In the genomic region with DNA sequence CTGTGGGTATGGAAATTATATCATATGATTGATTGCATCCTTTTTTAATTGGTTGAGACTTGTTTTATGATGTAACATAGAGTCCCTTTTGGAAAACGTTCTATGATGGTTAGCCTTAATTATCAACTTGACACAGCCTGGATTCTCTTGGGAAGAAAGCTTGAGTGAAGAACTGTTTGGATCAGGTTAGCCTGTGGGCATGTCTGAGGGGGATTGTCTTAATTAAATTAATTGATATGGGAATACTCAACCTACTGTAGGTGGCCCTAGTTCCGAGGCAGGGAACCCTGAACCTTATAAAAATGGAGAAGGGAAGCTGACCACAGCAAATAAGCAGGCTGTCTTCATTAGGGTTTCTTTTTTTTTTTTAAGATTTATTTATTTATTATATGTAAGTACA, we compare ENCODE assay signal across 38 mouse cellular contexts. TPM values are rescaled to one million over a fixed set of nuclear protein-coding genes. Genes with fewer than 3 reads are reported as not detected.
"Had no signal": no experiment of that assay in that cellular context is flagged by ENCODE, and none has a peak within 500 bp of the region (broad histone marks: within the 10 kb centered on the region; RNA-seq: fewer than 3 reads in every experiment).

No protein-coding gene starts in this region.

- H3K36me3 ChIP-seq: limb, embryonic 10.5 days; limb, embryonic 12.5 days; limb, embryonic 13.5 days; limb, embryonic 15.5 days; liver, embryonic 12.5 days; liver, embryonic 13.5 days; liver, embryonic 15.5 days; lung, embryonic 15.5 days; midbrain, embryonic 10.5 days; midbrain, embryonic 12.5 days; midbrain, embryonic 13.5 days; midbrain, embryonic 15.5 days; neural tube, embryonic 12.5 days had no signal

- ATAC-seq: liver, embryonic 12.5 days; liver, postnatal 0 days; lung, postnatal 0 days; midbrain, embryonic 13.5 days; midbrain, embryonic 15.5 days had no signal

- H3K4me2 ChIP-seq: limb, embryonic 12.5 days; limb, embryonic 13.5 days; limb, embryonic 15.5 days; liver, embryonic 11.5 days; liver, embryonic 12.5 days; liver, embryonic 13.5 days; liver, embryonic 15.5 days; lung, embryonic 14.5 days; lung, embryonic 15.5 days; midbrain, embryonic 12.5 days; midbrain, embryonic 13.5 days; midbrain, embryonic 15.5 days; neural tube, embryonic 12.5 days had no signal

- H3K27ac ChIP-seq: left cerebral cortex, adult 2 months; limb, embryonic 10.5 days; limb, embryonic 12.5 days; limb, embryonic 13.5 days; limb, embryonic 15.5 days; liver, embryonic 12.5 days; liver, embryonic 13.5 days; liver, embryonic 14.5 days; liver, embryonic 15.5 days; lung, embryonic 15.5 days; macrophage; midbrain, embryonic 10.5 days; midbrain, embryonic 12.5 days; midbrain, embryonic 13.5 days; midbrain, embryonic 15.5 days; neural tube, embryonic 12.5 days had no signal

- DNase-seq: left cerebral cortex, postnatal 4 days; liver; liver, embryonic 13.5 days; liver, postnatal 0 days; lung, adult 18-20 months; lung, adult 2 months; lung, embryonic 14.5 days; lung, postnatal 10 days; lung, postnatal 14 days; lung, postnatal 36 days; lung, postnatal 4 days; midbrain, embryonic 14.5 days had no signal

- H3K9me3 ChIP-seq: limb, embryonic 10.5 days; limb, embryonic 12.5 days; limb, embryonic 13.5 days; limb, embryonic 15.5 days; liver, embryonic 12.5 days; liver, embryonic 13.5 days; liver, embryonic 15.5 days; lung, embryonic 15.5 days; midbrain, embryonic 10.5 days; midbrain, embryonic 12.5 days; midbrain, embryonic 13.5 days; midbrain, embryonic 15.5 days; neural tube, embryonic 12.5 days had no signal

- H3K4me3 ChIP-seq: left cerebral cortex, adult 2 months; limb, embryonic 10.5 days; limb, embryonic 12.5 days; limb, embryonic 13.5 days; limb, embryonic 15.5 days; liver, embryonic 12.5 days; liver, embryonic 13.5 days; liver, embryonic 15.5 days; lung, embryonic 15.5 days; megakaryocyte, embryonic 14.5 days; midbrain, embryonic 10.5 days; midbrain, embryonic 12.5 days; midbrain, embryonic 13.5 days; midbrain, embryonic 15.5 days; myocyte; neural tube, embryonic 12.5 days had no signal

- H3K27me3 ChIP-seq: limb, embryonic 12.5 days; limb, embryonic 13.5 days; limb, embryonic 15.5 days; liver, embryonic 12.5 days; liver, embryonic 13.5 days; liver, embryonic 15.5 days; lung, embryonic 15.5 days; megakaryocyte, embryonic 14.5 days; midbrain, embryonic 12.5 days; midbrain, embryonic 13.5 days; midbrain, embryonic 15.5 days; neural tube, embryonic 12.5 days had no signal

- H3K4me1 ChIP-seq: limb, embryonic 10.5 days; limb, embryonic 12.5 days; limb, embryonic 13.5 days; limb, embryonic 15.5 days; liver, embryonic 12.5 days; liver, embryonic 13.5 days; liver, embryonic 15.5 days; lung, embryonic 15.5 days; megakaryocyte, embryonic 14.5 days; midbrain, embryonic 10.5 days; midbrain, embryonic 12.5 days; midbrain, embryonic 13.5 days; midbrain, embryonic 15.5 days; neural tube, embryonic 12.5 days had no signal

- H3K9ac ChIP-seq: limb, embryonic 12.5 days; limb, embryonic 13.5 days; limb, embryonic 15.5 days; liver, embryonic 12.5 days; liver, embryonic 13.5 days; liver, embryonic 14.5 days; liver, embryonic 15.5 days; liver, postnatal 0 days; lung, embryonic 14.5 days; lung, embryonic 15.5 days; midbrain, embryonic 12.5 days; midbrain, embryonic 13.5 days; midbrain, embryonic 15.5 days; neural tube, embryonic 12.5 days had no signal

RNA-seq across cellular contexts. Expression of a gene that starts 12.9 kb away (rescaled TPM):
- polyA plus RNA-seq: limb, embryonic 10.5 days; limb, embryonic 11.5 days; limb, embryonic 12.5 days; limb, embryonic 13.5 days; limb, embryonic 14.5 days; liver, adult 2 months; liver, embryonic 11.5 days; liver, embryonic 12.5 days; liver, embryonic 13.5 days; liver, embryonic 14.5 days; liver, embryonic 15.5 days; liver, embryonic 16.5 days; liver, postnatal 0 days; lung, adult 2 months; lung, embryonic 14.5 days; lung, embryonic 15.5 days; lung, embryonic 16.5 days; lung, postnatal 0 days; macrophage; midbrain, embryonic 10.5 days; midbrain, embryonic 12.5 days; midbrain, embryonic 13.5 days; midbrain, embryonic 14.5 days; midbrain, embryonic 15.5 days; midbrain, postnatal 0 days; myocyte; neural tube, embryonic 11.5 days; neural tube, embryonic 12.5 days had no signal
